Mouse (Mus musculus) embryo, embryonic 10 days (tissue): ENCODE data around the gene Efna1.

Source experiments
- DNase-seq: peaks from one replicate; pipeline ENCODE4 v3.0.0-alpha.2; 2015; ENCODE audit warnings: low spot score

Gene Efna1

DNA sequence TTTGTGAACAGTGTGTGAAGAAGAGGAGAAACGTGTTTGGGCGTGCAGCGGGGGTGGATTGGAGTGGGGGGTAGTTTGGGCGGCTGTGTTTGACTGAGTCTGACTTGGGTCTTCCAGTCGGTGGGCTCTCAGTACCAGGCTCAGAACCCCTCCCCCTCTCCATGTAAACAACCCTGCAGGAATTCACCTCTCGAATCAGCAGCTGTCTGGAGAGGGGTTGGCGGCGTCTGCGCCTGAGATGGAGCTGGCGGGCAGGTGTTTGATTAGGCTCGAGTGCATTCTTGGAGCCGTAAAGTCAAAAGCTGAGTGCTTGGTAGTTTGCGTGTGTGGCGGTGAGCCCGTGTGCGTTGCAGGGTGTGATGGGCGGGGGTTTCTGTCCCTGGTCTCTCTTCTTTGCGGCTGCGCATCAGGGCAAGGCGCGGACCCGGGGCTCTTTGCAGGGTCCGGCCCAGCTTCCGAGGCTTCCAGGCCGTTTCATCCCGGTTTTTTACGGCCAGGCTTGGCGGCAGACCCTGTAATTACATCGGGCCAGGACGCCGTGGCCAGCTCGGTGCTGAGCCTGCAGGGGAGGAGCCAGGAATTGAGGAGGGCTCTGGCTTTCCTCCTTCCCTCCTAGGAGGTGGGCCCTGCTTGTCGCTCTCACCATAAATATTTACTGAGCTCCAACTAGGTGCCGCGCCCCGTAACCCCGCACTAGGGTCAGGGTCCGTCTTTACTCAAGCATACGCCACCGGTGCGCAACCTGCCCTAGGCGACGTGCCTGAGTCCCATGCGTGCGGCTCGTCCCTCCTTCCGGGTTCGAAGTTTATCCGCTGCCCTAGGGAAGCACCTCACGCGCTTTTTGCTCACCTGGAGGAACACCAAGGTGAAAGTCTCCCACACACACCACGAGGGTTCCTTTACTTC is at the start of gene Efna1:
Gene Efna1 (minus strand): TSS at position 537 of the 906 bp plus-strand sequence.
- peak; percentile 72 for DNase-seq

GRCm38 (mm10) chr3:89330346-89330745 is 49.4 kb upstream of the Efna1 start:
- DNase-seq, result no peak

DNA sequence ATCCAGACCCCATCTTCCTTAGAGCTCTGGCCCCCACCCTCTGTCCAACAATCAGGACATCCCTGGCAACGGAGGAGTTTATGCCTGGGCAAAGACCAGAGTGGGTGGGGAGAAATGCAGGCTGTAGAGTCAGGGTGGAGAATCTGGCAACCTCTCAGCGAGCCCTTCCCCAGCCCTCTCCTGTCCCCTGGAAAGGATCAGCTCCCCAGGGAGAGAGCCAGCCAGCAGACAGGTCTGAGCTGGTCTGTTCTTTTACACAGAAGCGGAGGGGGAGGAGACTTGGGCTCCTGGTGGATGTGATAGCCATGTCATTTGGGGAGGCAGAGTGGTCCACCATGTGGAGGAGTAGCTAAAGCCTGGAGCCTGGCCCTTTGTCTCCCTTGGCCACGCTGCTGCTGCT is 47.7 kb upstream of the Efna1 start:
- peak; percentile 46 for DNase-seq

GRCm38 (mm10) chr3:89327371-89327870 is 46.5 kb upstream of the Efna1 start:
- DNase-seq, result no peak

DNA sequence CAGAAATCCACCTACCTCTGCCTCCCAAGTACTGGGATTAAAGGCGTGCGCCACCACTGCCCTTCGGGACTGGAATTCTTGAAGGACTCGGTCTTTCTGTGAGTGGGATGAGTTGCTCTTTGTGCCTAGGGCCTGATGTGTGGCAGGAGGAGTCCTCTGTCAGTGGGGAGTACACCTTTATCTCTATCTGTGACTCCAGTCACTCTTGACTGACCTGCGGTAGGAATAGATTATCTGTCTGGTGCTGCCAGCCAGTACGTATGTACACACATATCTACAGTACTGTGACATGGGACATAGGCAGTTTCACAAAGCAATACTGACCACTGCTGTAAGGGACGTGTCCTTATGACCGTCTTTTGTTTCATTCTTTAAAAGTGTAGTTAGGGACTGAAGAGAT is 44.9 kb upstream of the Efna1 start:
- no peak for DNase-seq

GRCm38 (mm10) chr3:89322514-89323165 is 41.7 kb upstream of the Efna1 start, which contains the start of gene Efna3:
Gene Efna3 (minus strand): TSS chr3:89322965.
- DNase-seq, result peak; percentile 78

DNA sequence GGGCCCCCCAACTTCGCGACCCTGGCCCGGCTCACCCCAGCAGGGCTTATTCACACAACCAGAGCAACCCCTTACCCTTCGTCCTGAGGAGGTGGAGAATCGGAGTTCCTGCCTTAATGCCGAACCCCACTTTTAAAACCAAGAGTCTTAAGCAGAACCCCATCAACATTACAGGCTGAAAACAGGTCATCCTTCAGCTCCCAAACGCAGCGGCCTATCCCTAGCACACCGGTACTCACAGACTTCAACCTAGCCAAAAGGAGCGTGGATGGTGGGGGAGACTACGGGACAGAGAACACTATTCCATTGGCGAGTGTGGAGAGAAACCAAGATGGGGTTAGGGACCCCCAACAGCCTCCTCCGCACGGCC is 41.2 kb upstream of the Efna1 start:
- DNase-seq, result no peak

DNA sequence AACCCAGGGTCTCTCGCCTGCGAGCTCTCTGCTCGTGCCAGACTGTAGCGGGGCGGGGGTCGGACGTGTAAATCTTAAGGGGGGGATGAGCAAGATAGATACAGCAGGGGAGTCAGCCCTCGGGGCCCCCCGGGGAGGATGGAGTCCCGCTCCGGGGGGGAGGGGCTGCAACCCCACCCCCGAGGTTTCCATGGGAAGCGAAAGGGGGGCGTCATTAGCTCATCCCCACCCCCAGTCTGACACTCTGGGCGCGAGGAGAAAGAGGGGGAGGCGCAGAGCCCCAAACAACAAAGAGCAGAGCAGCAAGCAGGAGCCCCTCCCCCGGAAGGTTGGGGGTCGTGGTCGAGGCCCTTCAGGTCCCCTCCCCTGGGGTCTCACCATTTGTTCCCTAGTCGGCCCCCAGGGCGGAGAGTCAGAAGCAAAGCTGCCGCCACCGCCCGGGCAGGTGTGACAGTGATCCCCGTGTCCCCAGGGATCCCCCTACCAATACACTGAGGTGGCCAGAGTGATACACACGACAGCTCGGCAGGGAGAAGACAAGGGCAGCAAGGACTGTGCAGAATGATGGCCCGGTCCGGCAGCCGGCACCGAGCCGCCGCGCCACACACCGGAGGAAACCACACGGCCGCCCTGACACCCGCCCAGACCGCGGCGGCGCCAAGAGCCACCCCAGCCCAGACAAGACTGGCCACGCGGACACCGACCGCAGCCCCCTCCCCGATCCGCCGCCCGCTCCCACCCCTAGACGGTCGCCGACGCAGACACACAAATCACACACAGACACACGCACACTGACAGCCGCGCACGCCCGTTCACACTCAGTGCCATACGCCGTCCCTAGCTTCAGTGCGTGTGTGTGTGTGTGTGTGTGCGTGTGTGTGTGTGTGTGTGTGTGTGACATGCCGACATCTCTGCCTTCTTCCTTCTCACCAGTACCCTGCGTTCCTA is 40.5 kb upstream of the Efna1 start:
- peak; percentile 54 for DNase-seq

DNA sequence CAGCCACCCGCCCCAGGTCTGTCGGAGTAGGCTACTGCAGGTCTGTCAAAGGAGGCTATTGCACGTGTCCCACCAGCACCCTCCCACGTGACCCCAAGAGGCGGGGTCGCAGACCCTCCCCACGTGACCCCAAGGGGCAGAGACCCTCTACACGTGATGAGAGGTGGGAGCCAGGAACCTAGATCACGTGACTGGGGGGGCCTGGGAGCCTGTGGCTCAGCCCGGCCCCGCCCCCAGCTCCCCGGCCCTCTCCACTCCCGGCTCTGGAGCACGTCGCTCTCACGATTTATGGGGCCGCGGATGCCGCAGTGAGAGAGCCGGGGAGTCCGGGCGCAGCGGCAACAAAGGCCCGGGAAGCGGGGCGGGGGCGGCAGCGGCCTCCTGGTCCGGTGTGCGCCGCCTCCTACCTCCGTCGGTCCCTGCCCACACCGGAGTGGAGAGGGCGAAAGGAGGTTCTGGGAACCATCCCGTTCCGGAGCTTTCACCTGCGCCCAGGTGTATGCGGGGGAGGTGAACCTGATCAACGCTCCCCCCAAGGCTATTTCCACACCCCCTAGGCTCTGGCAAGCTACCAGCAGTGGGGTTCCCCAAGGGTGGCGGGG is 39.7 kb upstream of the Efna1 start:
- DNase-seq, result peak; percentile 80

GRCm38 (mm10) chr3:89319591-89320350 is 38.8 kb upstream of the Efna1 start:
- no peak for DNase-seq

DNA sequence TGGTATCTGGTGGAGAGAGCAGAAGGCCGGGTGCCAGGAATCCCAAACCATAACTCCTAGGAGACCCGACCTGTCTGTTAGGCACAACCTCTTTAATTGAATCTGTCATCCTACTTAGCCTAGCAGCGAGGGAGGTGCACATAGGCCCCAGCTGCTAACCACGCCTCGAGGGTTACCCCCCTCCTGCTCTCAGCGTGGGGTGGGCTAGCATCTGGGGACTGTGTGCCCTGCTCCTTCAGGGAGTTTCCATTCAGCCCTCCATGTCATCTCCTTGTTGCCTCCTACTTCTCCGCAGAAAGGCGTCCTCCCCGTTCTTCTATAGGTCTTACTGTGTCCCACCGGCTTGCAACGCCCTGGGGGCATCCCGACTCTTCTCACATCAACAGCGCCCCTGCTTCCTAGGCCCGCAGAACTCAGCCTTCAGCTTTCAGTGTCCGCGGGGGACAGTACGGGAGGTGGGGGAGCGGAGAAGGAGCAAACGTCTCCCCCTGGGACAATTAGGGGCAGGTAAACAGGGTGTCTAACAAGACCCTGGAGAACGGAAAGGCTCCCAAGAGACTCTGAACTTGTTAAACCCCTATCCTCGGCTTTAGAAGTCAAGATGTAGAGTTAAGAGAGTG is 38.1 kb upstream of the Efna1 start:
- DNase-seq, result no peak

DNA sequence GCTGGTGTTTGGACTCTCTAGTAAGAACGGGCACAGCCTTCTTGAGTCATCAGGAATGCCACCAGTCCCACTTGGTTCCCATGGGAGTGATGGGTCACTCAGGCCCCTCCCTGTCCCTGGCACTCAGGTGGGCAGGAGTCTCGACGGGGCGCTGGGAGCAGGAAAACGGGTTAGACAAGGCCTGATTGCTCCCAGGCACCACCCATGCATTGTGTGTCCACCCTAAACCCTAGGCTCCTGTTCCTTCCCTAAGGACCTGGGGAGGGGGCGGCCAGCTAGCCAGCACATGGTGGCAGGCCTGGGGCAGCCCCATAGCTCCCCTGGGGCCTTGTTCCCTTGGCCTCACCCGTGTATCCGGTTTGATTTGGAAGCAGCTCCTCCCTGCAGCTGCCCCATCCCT is 37.4 kb upstream of the Efna1 start:
- DNase-seq, result no peak

- DNase-seq, result no peak
Observed at GRCm38 (mm10) chr3:89317246-89317645, 36.3 kb upstream of the Efna1 start.

DNA sequence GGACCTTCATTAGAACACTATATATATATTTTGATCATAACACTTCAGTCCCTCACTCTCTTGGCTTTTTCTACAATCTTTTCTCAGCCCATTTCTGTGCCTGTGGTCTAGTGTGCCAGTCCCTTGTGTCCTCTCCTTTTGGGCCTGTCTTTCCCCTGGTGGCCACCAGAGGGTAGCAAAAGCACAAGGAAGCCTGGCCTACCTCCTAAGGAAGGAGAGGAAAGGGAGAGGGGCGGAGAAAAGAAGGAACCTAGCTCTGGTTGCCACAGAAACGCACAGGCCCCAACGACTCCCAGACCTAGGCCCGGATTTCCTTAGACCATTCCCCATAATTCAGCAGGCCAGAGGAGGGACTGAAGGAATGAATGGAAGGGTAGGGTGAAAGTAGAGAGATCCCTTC is 35.9 kb upstream of the Efna1 start:
- peak; percentile 95 for DNase-seq

DNA sequence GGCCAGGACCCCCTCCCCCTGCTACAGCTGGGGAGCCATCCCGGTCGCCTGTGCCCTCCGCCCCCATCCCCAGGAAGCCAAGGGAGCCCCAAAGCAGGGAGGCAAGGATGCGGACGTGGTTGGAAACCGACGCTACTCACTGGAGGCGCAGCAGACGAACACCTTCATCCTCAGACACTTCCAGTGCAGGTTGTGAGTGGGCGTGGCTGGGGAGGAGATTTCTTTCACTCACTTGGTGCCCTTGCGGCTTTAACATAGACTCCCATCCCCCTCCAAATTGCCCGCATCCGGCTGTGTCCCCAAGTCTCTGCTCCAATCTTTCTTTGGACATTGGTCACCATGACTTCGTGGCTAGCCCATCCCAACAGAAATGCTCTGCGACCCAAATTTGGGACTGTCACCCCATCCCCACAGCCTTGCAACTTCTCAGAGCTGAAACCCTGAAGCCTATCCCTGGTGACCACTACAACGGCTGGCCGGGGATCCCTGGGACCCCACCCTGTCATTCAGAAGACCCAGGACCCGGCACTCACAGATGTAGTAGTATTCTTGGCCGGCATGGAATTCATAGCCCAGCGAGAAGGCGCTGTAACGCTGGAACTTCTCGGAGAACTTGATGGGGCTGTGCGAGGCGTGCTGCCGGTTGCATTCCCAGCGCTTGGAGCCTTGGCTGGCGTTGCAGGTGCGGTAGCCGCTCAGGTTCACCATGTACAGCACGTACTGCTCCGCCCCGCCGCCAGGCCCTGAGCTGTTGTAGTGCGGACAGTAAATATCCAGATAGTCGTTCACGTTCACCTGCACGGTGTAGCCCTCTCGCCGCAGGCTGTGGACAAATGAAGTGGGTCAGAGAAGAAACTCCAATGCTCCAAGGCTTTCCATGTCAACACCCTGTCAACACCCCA is 35.2 kb upstream of the Efna1 start:
- no peak for DNase-seq

DNA sequence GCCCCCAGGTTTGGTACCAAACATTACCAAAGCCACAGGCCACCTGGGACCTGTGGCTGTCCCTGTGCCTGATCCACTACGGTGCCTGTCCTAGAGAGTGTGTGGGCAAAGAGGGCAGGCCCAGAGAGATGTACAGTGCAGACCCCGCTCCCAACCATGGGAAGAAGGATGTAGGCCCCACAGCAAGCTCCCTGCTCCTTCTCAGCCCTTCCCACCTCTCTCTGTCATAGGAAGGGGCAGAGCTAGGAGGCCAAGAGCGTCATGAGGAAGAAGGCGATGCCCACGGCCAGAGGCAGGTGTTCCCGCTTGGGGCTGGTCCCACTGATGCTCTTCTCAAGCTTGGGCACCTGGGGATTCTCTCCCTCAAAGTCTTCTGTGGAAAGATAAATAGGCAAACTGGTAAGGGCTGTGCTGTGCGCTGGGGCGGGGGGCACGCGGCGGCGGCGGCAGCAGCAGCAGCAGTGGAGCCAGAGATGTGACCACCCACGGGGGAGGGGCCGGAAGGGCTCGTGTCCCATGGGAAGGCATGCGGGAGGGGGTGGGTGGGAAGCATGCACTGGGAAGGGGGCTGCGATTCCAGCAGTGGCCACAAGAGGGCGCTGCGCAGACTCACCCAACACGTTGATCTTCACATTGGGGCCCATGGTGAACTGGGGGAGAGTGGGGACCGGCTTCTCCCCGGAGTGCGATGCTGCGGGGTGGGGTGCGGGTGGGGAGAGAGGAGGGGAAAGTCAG is 34.4 kb upstream of the Efna1 start:
- DNase-seq, result peak; percentile 90

DNA sequence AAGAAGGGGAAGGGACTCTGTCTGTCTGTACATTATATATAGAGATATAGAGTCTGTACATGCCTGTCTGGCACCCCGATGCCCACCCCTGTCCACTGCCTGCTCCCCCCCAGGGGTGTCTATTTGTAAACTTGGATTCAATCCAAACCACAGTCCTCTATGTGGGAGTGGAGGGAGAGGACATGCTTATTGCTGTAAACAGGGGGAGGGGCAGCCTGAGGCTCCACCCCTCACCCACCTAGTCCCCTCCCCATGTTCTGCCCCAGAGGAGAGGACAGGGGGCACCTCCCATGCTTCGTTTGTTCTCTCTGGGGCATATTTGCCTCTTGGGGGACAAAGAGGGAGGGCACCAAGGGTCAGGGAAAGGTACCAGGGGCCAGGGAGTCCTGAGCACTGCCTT is 33.8 kb upstream of the Efna1 start:
- DNase-seq, result no peak

DNA sequence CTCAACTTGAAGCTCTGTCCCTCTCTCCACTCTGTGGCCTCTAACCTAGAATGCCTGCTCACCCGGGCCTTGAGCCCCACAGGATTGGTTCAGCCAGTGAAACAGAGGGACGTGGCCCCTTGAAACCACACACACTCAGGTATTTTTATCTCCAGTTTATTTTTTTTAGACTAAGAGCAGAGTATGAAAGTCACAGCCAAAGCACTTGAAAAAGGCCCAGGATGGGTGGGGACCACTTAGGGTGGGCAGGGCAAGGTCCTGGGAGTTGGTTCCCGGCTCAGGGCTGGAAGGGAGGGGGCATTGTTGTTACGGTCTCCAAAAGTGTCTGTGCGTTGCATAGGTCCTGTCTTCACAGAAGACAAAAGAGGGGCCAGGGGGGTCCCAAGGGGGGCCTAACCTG is 33.4 kb upstream of the Efna1 start:
- DNase-seq, result no peak

GRCm38 (mm10) chr3:89308089-89308488 is 27.1 kb upstream of the Efna1 start:
- peak; percentile 89 for DNase-seq
